Mouse (Mus musculus): ENCODE measurements at regions not wholly inside any gene's neighbourhood (a gene's known extent, or its start where the extent isn't known, plus 50 kb on each side); places are given as distances from the start of the nearest gene placed in this dataset.

GRCm38 (mm10) chr14:123219590-123219989, 235.8 kb upstream of the Tmtc4 start:
- TF ChIP-seq EP300 (IDR thresholded peaks at IDR 0.05; ENCODE audit: low read depth) (no peak), CTCF (IDR thresholded peaks at IDR 0.05; ENCODE audit: low read depth) (no peak)

Measured in heart, postnatal 0 days (tissue).